Mouse (Mus musculus) kidney, postnatal 4 days (tissue): ENCODE measurements around the gene Gng5.
A peak's percentile ranks its signal among the peaks of the same experiment; 100 is the strongest.

Experiments used
- DNase-seq, 2 experiments: peaks; one replicate each; pipeline ENCODE4 v3.0.0; 2021; ENCODE audit warnings: mixed read lengths in 2 of 2

Gng5 gene

DNA sequence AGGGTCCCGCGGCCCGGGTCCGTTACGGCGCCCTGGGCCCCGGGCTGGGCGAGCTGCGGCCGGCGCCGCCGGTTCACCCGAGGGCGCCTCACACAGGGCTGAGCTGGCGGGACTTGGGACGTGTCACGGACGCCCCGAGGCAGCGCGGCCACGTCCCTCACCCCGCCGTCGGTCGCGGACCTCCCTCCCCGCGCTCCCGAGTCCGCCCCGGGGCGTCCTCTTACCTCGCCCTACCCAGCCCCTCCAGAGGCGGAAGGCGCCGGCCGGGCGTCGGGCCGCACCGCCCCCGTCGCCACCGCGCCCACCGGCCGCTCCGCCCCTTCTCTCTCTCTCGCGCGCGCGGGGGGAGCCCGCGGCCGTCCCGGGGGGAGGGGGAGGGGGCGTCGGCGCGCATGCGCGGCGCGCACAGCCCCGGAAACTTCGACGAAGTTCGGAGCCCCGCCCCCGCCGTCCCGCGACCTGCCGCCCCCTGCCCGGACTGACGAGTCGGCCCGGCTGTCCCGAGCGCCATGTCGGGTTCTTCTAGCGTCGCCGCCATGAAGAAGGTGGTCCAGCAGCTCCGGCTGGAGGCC, at the start of gene Gng5, which contains the start of gene Spata1:
Gng5 (plus strand) TSS at position 377 of the 572 bp plus-strand sequence.
Spata1 (minus strand) TSS at position 323 of the 572 bp plus-strand sequence.
- peak; percentile 95 to 96 for DNase-seq

DNA sequence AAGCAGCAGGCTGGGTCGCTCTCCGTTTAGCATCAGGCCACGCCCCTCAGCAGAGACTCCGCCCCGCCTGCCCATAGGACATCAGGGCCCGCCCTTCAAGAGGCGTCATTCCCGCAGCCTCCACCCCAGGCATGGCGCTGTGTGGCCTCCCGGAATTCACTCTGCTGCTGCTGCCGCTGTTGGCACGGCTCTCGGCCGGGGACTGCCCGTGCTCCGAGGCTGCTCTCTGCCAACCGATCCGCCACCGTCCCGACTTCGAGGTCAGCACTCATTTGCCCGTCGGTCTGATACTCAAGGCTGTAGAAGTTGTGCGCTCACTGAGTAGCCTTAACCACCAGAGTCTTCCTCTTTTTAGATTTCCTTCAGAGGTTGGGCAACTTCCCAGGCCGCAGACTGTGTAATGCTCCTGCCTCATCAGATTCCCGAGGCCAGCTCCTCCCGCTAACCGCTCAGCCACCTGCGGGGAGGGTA, 49.2 kb upstream of the Gng5 start:
- peak; percentile 99 for DNase-seq

DNA sequence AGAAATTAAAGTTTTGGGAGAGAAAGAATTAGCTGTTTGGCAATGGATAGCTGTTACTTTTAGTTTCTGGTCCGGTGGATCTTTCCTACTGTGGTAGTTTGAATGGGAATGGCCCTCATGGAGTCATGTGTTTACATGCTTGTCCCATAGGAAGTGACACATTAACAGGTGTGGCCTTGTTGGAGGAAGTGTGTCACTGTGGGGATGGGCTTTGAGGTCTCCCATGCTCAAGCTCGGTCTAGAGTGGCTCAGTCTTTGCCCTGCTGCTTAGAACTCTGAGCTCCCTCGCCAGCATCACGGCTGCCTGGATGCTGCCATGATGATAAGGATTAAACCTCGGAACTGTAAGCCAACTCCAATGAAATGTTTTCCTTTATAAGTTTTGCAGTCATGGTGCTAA, 48.2 kb upstream of the Gng5 start:
- DNase-seq = no peak

DNA sequence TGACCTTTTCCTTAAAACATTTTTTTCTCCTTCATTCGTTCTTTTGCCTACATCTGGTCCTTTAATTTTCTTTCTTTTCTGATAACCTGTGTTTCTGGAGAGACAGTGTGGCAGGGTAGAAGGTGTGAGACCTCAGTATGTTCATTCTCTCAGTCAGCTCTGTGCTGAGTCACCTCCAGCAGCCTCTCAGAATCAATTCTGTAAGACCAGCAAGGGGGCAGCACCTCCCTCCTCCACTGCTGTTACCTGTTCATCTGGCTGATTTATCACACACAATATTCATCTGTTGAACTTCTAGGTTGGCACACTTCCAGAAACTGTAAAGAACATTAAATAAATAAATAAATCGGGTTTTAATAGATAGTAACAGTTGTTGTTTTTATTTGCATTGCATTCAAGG, 36.7 kb upstream of the Gng5 start:
- no peak for DNase-seq

DNA sequence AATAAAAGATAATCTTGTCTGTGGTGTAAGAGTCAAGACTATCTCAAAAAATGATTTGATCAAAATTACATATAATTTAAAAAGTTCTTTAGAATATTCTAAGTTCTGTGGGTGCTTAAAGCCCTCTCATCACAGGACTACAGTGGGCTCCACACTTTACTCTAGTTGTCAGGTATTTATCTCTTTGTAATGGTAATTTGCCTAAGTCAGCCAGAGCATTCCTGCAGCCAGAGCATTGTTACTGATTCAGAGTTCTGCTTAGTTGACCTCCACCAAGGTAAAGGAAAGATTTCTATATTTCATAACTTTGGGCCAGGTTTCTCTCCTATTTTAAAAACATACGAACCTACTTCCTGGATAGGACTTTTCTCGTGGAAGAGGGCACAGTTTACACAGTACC, 30.4 kb upstream of the Gng5 start:
- no peak for DNase-seq

DNA sequence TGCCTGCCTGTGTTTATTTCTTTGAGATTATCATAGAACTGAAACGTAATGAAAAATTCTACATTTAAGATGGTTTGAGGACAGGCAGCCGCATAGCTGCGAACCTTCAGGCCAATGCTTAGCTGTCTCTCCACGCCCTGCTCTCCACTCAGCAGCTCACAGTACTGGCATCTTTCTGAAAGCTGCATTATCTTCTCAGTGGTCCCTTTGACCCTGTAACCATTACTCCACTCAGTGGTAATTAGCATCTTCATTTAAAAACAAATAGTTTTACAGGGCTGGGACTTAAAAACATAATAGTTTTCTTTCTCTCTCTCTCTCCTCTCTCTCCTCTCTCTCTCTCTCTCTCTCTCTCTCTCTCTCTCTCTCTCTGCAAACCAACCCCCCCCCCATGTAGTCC, 26.9 kb upstream of the Gng5 start:
- no peak for DNase-seq

DNA sequence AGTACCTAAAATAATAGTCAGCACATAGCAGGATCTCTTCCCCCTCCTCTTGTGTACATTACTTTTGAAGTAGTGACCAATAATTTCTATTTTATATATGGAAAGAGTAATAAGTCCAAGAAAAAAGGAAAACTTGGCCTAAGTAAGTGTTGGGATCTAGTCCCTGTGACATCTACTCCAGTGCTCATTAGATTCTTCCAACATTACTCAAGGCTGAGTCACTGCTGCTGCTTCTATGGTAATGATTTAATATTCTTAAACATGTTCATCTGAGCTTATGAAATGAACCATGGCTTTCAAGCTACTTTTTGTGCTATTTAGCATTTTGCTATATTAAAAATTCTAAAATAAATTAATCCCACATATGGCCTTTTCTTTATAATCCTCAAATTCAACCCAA, 25.9 kb upstream of the Gng5 start:
- no peak for DNase-seq

DNA sequence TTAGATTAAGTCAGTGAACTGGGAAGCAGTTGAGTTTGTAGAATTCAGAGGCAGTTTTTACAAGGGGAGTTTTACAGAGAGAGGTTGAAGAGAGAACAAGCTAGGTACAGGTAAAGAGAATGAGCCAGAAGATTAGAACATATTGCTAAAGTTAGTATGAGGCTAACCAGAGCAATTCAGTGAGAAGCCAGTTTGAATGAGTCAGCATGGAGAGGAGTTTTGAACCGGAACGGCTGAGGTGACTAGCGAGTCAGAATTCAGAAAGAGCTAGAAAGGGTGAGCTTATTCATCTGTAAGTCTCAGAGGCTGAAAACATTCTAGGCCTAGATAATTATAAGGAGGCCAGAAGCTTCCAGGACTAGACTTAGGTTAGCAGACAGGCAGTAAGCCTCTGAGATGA, 25.2 kb upstream of the Gng5 start:
- DNase-seq = no peak

DNA sequence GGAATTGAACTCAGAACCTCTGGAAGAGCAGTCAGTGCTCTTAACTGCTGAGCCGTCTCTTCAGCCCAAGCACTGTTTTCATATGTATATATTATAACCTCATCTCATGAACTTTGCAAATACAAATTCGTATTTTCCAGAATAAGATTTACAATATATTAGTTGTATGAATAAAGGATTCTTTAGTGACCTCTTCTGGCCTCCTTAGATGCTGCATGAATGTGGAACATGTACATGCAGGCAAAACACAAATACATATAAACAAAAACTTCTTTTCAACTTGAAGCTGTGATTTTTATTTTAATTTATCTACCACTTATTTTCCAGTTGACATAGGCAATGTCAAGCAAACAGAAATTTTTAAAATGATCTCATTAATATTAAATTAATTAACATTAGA, 17.6 kb upstream of the Gng5 start:
- DNase-seq = no peak

DNA sequence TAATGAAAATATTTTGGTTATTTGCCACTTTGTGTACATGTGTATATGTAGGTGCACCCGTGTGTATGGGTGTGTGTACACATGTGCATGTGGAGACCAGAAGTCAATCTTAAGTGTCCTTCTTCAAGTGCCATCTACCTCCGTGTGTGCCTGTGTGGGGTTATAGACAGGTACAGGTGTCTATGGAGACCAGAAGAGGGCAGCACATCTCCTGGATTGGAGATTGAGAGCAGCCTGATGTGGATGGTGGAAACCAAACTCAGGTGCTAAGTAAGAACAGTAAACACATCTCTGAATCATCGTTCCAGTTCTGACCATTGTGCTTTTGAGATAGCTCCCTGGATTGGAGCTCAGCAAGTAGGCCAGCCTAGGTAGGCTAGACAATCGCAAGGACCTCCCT, 13.1 kb upstream of the Gng5 start:
- no peak for DNase-seq

DNA sequence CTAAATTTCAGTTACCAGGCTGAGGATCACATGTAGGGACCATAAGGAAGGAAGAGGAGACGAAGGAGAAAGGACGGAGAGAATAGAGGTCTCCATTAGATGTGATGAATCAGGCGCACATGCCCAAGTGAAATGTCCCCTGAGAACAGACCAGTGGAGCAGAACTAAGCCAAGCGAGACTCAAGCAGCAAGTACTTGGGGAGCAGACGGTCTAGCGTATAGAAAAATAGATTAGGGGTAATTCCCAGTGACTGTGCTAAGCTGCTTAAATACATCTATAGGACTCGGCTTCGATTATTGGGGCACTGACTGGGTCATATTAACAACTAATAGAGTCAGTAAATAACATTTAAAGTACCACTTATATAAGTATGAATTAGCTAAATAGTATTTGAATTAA, 4.7 kb upstream of the Gng5 start:
- DNase-seq = no peak

DNA sequence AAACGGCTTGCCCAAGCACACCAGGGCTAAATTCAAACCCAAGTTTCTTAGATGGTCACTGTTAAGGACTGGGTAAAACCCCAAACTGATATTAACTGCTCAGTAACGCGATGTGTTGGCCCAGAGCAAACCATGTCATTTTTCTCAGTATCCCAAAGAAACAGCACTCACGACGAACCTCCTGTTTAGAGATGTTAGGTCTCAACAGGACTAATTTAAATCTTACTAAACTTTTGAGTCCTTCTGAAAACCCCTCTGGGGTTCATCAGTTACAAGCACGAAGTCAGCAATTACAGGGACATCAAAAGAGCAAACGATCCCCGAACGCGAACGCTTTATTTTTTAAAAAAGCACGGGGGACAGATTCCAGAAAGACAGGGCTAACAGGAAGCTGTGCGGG, 618 bp upstream of the Gng5 start:
- DNase-seq = no peak

DNA sequence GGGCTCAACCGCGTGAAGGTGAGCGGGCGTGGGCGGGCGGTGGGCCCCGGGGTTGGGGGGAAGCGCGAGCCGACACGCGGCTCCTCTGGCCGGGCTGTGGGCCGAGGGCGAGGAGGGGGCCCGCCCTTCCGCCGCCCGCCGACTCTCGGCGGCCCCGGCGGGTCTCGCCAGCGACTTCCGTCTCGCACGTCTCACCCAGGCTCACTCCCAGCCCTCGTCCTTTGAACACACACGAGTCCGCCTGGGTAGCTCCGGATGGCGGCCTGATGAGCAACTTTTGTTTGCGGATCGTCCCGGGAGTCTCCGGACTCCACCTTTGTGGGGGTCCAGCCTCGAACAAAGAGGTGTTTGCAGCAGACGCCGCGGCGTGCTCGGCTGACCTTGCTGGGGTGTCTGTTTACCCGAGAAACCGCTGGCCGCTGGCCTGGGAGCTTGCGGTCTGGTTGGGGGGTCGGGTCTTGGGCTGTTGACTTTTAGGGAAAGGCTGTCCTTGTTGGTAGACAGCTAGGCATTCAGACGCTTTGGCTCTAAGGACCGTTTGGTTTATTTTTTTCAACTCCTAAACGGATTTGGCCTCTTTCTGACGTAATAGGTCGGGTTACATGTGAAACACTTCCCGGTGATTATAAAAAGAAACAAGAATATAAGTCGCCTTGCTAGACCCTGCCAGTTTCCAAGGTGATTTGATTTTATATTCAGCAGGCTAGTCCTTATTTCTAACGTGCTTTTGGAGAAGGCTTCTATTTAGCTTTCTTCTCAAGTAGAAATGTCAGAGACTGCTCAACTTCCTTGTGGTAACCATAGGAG, 599 bp downstream of the Gng5 start:
- peak in 1 of 2 experiments; percentile 69 for DNase-seq

DNA sequence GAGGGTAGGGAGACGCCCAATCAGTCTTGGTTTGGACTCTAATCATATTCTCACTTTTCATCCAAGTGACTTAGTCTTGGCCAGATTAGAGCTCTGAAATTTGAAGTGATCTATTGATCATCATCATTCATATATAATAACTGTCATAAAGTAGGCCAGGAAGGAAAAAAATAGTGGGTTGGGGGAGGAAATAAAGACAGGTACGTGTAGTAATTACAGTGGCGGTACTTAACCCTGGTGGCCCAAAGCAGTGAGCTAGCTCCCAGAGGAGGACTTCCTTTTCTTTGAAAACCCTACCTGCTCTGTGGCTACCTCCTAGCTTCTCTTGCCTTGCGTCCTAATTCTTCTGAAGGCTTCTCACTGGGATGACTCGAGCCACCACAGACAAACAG, 1.2 kb downstream of the Gng5 start:
- no peak for DNase-seq

DNA sequence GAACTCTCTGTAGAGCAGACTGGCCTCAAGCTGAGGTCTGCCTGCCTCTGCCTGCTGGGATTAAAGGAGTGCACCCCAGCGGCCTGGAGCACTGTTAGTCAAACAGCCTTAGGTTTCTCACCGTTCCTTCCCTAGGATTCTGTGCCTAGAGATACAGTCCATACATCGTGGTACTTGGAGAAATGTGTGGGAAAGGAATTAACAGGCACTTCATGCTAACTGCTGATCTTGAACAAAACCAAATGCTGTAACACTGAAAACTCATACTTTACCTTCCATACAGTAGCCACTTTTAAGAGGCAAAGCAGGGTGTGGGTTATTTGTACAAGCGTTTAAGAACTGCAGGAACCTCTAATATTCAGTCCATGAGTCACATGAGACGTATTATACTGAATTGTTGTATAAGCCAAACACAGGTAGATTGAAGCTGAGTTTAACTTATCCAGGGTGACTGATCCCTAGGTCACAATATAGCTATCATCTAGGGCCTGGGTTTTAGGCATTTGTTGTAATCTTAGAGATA, 2.1 kb downstream of the Gng5 start:
- DNase-seq = no peak

DNA sequence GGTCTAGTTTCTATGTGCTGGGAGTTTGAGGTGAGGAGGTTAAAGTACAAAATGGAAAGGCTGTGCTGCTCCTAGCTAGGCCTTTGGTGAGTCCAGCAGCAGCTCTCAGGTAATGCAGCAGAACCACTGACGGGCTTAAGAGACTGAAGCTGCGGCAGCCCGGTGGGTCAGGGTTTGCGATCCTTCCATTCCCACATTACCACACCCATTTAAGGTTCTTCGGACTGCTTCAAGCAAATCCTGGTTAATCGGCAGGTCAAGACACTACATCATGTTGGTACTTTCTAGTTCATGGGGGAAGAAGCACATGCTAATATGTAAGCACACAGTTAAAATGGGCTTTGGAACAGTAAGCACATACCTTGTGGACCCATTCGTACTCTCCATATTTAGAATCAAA, 7.1 kb downstream of the Gng5 start:
- DNase-seq = no peak

DNA sequence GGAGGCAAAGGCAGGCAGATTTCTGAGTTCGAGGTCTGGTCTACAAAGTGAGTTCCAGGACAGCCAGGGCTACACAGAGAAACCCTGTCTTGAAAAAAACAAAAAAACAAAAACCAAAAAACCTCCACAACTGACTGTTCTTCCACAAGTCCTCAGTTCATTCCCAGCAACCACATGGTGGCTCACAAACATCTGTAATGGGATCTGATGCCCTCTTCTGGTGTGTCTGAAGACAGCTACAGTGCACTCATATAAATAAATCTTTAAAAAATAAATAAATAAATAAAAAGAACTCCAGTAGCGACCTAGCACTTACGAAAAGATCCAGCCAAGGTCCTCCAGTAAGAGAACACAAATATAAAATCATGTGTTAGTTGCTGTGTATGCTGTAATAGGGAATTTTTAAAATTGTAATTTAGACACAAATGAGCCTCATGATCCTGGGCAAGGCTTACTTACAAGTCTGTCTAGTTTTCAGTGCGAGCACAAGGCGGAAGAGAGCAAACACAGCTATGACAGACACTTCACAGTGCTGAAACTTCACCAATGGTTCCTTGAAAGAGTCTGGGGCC, 20.7 kb downstream of the Gng5 start:
- no peak for DNase-seq

DNA sequence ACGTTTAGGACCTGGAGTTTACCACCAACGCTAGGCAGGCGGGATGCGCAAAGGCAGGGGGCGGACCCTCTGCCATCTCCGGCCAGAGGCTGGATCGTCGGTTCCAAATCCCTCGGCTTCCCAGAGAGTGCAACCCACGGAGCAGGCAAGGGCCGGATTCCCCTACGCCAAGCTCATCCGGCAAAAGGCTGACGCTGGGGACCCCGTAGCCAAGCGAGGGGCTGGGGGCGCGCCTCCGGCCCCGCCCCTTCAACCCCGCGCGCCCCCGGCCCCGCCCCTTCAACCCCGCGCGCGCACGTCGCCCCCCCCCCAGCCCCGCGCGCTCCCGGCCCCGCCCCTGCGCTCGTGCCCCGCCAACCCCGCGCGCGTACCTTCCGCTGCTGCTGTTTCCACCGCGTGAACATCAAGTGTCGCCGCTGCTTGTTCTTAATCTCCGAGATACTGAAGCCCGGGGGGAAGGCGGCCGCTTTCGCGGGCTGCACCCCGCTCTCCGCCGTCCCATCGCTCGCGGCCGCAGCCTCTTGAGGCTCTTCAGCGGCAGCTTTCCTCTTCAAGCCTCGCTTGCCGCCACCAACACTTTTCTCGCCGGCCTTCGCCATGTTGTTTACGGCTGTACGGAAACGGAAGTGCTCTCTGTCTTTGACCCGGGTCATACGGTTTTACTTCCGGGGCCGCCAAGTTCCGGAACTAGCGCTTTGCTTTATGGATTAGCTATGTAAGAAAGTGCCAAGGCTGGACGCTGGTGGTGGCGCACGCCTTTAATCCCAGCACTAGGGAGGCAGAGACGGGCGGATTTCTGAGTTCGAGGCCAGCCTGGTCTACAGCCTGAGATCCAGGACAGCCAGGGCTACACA, 21.4 kb downstream of the Gng5 start, which contains the start of gene Rpf1:
Rpf1 (minus strand) TSS at position 632 of the 854 bp plus-strand sequence.
- peak; percentile 91 to 95 for DNase-seq

DNA sequence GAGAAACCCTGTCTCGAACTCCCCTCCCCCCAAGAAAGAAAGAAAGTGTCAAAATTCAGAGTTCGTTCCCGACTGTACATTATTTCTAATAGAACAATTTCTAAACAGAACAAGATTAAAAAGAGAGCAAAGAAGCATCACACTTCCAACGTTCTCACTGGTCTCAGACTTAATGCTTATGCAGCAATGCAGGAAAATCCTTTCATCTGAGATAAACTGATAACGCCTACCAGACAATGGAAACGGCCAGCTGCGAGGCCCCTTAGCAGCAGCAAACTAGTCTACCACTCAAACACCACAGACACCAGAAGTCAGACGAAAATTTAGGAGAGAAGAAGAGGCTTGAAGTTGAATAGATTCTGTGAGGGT, 22.0 kb downstream of the Gng5 start:
- peak in 1 of 2 experiments; percentile 28 for DNase-seq

DNA sequence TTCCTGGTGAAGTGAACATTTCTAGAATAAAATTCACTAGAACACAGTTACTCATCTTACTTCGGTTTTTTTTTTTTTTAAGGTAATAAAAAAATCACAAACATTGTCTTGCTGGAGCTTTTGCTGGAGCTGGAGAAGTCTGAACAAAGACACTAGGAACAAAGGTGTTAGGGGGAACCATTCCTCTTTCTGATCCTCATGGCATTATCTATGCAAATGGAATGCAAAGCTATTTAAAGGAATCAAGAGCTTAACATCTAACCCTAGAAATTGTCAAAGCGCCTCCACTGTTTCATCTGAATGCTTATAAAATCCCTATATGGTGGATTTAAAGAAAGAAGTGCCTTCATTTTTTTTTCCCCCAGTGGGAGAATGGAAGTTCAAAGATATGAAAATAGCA, 28.7 kb downstream of the Gng5 start:
- DNase-seq = no peak

DNA sequence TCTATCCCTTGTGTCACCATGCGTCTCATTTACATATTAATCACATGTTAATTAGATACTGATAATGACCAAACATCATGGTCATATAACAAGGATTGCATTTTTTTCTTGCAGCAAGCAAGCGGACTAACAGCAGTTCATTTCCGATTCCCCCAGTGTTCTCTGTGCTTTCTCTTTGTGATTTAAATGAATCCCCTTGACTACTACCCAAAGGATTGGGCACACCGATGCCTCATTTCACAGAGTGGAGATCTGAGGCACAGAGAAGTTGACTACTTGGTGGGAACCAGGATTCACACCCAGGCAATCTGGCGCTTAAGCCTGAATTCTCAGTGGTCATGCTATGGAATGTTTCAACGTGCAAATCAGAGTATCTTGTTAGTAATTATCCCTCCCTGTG, 35.4 kb downstream of the Gng5 start:
- no peak for DNase-seq

DNA sequence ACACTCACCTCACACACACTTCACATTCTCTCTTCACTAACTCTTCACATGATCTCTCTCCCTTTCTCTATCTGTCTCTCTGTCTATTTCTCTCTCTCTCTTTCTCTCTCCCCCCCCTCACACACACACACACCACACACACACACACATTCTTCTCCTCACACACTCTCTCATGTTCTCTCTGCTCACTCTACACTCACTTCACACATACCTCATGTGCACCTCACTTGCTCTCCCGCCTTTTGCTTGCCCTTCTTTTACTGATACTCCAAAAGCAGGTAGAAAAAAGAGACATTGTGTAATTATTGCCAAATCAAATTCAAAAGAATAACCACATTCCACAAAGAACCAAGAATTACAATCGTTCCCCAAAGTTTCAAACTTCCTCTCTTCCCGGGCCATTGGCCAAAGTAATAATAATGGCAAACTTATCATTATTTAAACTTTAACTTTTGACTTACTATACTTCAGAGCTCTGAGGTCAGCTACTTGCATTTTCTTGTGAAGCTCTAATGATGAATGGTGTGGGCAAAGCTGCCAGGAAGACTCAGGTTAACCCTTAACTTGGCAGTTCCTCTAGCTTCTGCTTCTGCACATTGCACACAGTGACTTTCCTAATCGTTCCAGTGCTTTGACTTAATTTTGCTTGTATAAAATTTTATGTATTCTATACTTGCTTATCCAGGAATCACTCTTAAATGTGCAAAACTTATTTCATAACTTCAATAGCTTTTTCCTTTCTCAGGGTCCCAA, 41.1 kb downstream of the Gng5 start:
- DNase-seq = no peak
